Mouse (Mus musculus) testis, adult 2 months (tissue): ENCODE measurements around the gene Ehmt2.

Experiments used
- CTCF ChIP-seq: fragments of 200-500 bp; IDR thresholded peaks from 2 replicates; pipeline ENCODE4 v1.5.1; 2012; ENCODE audit warnings: low read depth, mild to moderate bottlenecking, inconsistent platforms, low read length, moderate library complexity; ENCODE audit not compliant: control insufficient read depth, insufficient read depth, insufficient replicate concordance
- POLR2A ChIP-seq: fragments of 200-500 bp; IDR thresholded peaks from 2 replicates; pipeline ENCODE4 v1.6.1; 2012; ENCODE audit warnings: low read depth, mild to moderate bottlenecking, inconsistent platforms, low read length, moderate library complexity; ENCODE audit not compliant: control insufficient read depth

- TF ChIP-seq POLR2A: no peak
- no peak for TF ChIP-seq CTCF
Observed at GRCm38 (mm10) chr17:34899890-34900243, 1.6 kb downstream of the Ehmt2 start.
